Mouse (Mus musculus) gastrocnemius, adult 18-20 months (tissue): ENCODE measurements at regions not wholly inside any gene's neighbourhood (a gene's known extent, or its start where the extent isn't known, plus 50 kb on each side); places are given as distances from the start of the nearest gene placed in this dataset.

Source experiments
- DNase-seq: peaks from one replicate; pipeline ENCODE4 v3.0.0; 2021; ENCODE audit warnings: low spot score

DNA sequence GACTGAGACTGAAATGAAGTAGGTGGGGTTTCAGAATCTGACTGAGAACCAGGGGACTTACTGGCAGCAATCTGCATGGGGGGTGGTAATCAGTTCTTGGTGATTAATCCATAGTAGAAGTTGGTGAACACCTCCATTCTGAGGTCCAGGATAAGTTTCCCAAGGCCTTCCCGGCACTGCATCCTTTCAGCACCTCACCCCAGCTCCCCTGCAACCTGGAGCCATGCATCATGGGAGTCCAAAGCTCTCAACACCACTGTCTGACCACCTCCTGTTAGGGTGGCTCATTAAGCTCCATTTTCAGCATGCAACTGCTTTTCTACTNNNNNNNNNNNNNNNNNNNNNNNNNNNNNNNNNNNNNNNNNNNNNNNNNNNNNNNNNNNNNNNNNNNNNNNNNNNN is 157.0 kb downstream of the Cyp26b1 start:
- no peak for DNase-seq

DNA sequence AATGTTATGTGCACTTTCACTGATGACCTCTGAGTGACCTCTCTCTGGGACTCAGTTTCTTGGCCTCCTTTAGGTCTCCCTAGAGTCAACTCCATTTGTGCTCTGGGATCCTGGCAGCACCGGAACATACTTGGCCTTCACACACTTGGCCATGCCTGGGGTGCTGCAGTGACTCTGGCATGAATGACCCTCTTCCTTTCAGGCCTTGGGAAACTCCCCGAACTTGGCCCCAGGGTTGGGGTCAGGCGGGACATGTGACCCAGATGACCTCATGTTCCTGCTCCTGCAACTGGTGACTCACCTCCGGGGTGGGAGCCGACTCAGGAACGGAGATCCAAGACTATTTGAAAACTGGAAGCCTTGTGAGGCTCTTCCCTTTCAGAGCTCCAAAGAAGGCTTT is 159.2 kb downstream of the Cyp26b1 start:
- DNase-seq, result peak; percentile 84

GRCm38 (mm10) chr6:84431622-84431955 is 162.1 kb downstream of the Cyp26b1 start:
- no peak for DNase-seq

- DNase-seq, result no peak
Observed at GRCm38 (mm10) chr6:84430925-84431621, 162.6 kb downstream of the Cyp26b1 start.

DNA sequence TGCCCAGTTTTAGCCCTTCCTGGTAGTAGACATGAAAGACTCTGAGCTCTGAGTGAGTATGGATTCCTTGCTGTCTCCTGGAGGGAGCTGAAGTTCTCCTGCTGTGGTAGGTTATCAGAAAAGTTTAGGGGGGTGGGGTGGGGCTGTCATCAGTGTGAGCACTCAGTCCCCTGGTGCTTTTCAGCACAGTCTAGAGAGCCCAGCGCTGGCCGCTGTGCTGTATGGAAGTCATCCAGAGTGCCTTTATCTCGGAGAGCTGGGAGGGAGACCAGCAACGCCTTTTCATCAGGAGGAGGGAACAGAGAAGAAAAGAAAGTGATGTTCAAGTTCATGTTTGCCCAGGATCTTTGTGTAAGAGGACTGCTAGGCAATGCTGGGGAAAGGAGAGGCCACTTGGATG is 163.6 kb downstream of the Cyp26b1 start:
- DNase-seq, result no peak

- peak; percentile 42 for DNase-seq
Observed at GRCm38 (mm10) chr6:84429247-84429646, 164.5 kb downstream of the Cyp26b1 start.

- no peak for DNase-seq
Observed at GRCm38 (mm10) chr6:84426691-84427090, 167.0 kb downstream of the Cyp26b1 start.

DNA sequence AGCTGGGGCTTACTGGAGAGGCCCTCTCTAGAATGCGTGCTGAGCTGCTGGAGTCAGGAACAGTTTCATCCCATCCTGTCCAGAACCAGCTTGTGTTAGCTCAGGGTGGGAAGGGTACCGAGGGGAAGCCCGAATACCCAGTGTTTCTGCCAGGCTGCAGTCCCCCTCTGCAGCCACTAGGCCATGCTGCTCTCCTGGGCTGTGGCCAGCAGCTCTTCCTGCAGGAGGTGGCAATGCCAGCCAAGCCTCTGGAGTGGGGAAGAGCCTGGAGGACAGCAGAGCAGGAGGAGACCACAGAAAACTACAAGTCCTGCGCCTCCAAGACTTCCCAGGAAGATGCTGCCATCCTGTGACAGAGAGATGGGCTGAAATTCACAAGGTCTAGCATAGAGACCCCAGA is 167.9 kb downstream of the Cyp26b1 start:
- no peak for DNase-seq

- DNase-seq, result no peak
Observed at GRCm38 (mm10) chr6:84422946-84423345, 170.8 kb downstream of the Cyp26b1 start.

DNA sequence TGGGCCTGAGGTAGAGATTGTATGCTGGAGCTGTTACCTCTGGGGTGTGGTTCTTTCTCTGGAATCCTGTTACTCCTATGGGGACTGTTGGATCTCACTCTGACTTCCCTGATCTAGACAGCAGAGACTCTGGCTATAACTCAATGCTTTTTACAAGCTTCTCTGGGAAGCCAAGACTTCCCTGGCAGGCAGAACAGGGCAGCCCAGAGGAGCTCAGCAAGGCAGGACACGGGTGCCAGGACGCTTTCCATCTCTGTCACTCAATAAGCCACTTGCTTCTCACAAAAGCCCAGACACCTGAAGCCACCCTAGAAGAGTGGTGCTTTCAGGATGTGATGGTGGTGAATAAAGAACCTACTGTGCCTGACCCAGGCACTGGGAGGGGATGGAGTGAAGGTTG is 174.0 kb downstream of the Cyp26b1 start:
- no peak for DNase-seq

- DNase-seq, result no peak
Observed at GRCm38 (mm10) chr6:84419281-84419680, 174.4 kb downstream of the Cyp26b1 start.

DNA sequence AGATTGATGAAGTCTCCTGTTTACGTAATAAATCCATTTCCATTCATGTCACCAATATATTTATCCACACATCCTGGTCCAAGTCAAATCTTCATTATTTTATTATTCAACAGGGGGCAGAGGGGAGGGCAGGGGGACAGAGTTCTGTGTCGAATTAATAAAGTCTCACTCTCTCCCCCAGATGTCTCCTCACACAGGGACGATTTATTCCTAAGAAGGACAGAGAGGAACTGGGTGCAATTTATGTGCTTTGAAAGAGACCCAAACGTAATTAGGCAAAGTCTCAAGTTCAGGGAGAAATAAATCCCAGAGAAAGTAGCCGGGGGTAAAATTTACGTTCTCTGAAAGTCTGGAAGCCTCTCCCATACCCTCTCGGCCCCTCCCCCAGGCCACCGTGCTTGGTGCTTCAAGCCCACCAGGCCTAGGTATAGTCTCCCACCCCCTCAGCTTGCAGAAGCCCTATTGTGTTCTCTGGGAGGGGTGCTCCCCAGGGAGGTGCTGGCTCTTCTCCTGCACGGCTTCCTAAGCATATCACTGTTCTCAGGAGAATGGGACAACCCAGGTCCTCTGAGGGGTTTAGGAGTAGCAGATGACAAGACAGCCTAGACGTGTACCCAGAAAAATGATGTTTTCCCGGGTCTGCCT is 176.6 kb downstream of the Cyp26b1 start:
- no peak for DNase-seq

GRCm38 (mm10) chr6:84414400-84414799 is 179.3 kb downstream of the Cyp26b1 start:
- no peak for DNase-seq

- no peak for DNase-seq
Observed at GRCm38 (mm10) chr6:84409863-84410513, 183.7 kb downstream of the Cyp26b1 start.

- no peak for DNase-seq
Observed at GRCm38 (mm10) chr6:84408513-84408912, 185.2 kb downstream of the Cyp26b1 start.

GRCm38 (mm10) chr6:84407773-84408172 is 185.9 kb downstream of the Cyp26b1 start:
- peak; percentile 74 for DNase-seq

DNA sequence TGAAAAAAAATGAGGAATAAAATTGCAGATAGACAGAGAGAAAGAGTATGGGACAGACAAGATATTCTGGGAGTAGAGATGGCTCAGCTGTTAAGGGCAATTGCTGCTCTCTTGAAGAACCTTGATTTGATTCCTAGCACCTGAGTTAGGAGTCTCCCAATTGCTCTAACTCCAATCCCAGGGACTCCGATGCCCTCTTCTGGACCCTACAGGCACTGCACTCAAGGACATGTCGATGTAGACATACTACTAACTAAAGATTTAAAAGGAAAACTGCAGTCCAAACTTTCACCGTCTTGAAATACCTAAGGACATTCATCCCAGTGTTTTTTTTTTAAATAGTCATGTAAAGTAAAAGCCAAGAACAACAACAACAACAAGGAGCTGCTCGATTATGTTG is 189.0 kb downstream of the Cyp26b1 start:
- no peak for DNase-seq

GRCm38 (mm10) chr6:84402431-84402830 is 191.3 kb downstream of the Cyp26b1 start:
- no peak for DNase-seq

DNA sequence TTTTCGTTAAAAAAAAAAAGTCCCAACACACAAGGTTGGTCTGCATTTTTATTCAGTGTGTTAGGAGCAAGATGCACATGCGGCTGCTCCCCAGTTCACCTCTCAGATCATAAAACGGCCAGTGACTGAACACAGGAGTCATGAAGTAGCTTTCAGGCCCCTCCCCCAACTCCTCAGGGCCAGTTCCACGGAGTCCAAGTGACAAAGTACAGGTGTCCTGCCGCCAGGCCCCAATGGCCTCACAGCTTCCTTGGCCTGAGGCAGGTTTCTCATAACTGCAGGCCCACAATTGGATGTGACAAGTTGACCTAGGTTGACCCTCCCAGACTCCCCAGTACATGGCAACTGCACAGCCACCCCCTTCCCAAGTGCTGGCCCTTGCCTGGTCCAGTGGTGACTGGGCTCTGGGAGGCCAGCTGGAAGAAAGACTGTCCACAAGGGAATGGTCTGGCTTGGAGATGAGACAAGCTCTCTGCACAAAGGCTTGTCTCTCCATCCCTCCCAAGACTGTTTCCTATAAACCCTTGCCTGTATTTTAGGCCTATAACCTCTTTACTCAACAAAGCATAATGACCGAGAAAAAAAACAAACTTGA is 199.1 kb downstream of the Cyp26b1 start:
- peak; percentile 39 for DNase-seq

DNA sequence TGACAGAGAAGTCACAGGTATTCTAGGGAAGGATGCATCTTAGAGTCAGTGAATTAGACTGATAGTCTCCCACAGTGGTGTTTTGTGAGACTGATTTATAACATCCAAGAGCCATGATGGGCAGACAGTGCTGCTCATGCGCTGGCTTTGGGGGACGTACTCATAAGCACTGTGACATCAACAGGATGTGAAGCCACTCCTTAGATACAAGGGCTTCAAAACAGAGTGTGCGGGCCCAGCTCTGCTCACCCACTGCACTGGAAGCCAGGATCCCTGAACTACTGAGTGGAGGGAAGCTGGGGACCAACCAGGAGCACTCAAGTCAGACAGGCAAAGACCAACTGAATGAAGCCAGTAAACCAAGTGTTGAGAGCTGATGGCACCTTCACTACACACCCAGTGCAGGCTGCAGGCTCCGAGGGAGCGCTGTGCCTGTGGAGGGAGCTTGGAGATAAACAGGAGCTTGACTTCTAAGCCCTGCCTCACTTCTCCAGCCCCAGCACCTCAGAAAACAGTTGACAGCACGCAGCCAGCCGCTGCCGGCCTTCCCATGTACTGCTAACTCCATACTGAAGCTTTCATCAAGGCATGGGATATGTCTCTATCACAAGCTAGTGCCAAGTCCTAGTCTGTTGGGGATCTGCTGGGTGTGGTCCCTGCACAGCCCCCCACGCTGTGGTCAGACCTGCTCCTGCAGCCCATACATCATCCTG is 200.0 kb downstream of the Cyp26b1 start:
- no peak for DNase-seq

- DNase-seq, result no peak
Observed at GRCm38 (mm10) chr6:84392752-84393511, 200.8 kb downstream of the Cyp26b1 start.
